Comparison of ENCODE assay signal across 20 mouse cellular contexts in the genomic region with DNA sequence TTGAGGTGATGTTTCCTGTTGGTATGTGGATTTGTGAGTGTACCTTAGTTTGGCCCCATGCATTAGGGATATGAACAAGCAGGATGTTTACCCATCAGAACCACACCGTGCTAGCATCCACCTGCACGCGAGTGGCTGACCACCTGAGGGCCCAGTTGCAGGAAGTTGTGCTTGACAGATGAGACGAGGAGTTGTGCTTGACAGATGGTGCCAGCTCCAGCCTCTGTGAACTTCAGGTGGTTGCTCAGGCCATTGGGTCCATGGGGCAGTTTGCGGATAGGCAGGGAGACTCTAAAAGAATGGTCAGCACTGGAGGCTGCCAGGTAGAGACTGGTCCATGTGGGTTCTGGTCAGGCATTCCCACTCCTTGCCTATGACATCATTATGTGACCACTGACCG. TPM values are rescaled to one million over a fixed set of nuclear protein-coding genes. Genes with fewer than 3 reads are reported as not detected.
DNase-seq lines count a peak whose midpoint lies in the region; ATAC-seq and TF ChIP-seq lines count a peak whose summit lies in the region.
"Had no signal": no experiment of that assay in that cellular context is flagged by ENCODE, and none has a peak within 500 bp of the region (broad histone marks: within the 10 kb centered on the region; RNA-seq: fewer than 3 reads in every experiment).

No protein-coding gene starts in this region.

- H3K9ac ChIP-seq in intestine, embryonic 14.5 days (ENCODE audit: low read length), result no peak overlapping the region
- H3K9ac ChIP-seq in intestine, embryonic 16.5 days (ENCODE audit: low read depth, low read length), result no peak overlapping the region
- 0 out of 2 replicates have a peak overlapping the region, but pooled peaks have one; percentile 25 for H3K9ac ChIP-seq in embryonic facial prominence, embryonic 14.5 days (ENCODE audit: low read depth, low read length)
- H3K9ac ChIP-seq: forebrain, postnatal 0 days; liver, postnatal 0 days; midbrain, embryonic 15.5 days had no signal

- no peaks in the 10 kb centered on the region for H3K27me3 ChIP-seq in intestine, embryonic 14.5 days (replicated peaks; ENCODE audit: control insufficient read depth, insufficient read depth, low read length)
- H3K27me3 ChIP-seq in intestine, embryonic 16.5 days (replicated peaks; ENCODE audit: control insufficient read depth, insufficient read depth, low read length), result no peaks in the 10 kb centered on the region
- H3K27me3 ChIP-seq in E14TG2a.4 (ENCODE audit: insufficient read depth, low read length), result no peaks in the 10 kb centered on the region
- H3K27me3 ChIP-seq in embryonic facial prominence, embryonic 14.5 days (replicated peaks; ENCODE audit: control insufficient read depth, insufficient read depth, low read length), result no peaks in the 10 kb centered on the region
- no peaks in the 10 kb centered on the region for H3K27me3 ChIP-seq in thymus, adult 2 months (ENCODE audit: control insufficient read depth, insufficient read depth, low read length)
- H3K27me3 ChIP-seq: megakaryocyte, embryonic 14.5 days; midbrain, embryonic 15.5 days had no signal

- 0 out of 2 replicates have a peak overlapping the region, but pooled peaks have one; percentile 6 for H3K4me3 ChIP-seq in intestine, embryonic 14.5 days (ENCODE audit: low read depth, low read length)
- H3K4me3 ChIP-seq in intestine, embryonic 16.5 days (ENCODE audit: low read length), result no peak overlapping the region
- H3K4me3 ChIP-seq in E14TG2a.4 (replicated peaks; ENCODE audit: low read length), result peak overlapping the region; percentile 49
- H3K4me3 ChIP-seq in embryonic facial prominence, embryonic 14.5 days (ENCODE audit: low read depth, low read length), result no peak overlapping the region
- no peak overlapping the region for H3K4me3 ChIP-seq in thymus, adult 2 months (ENCODE audit: control insufficient read depth, insufficient read depth, low read length)
- H3K4me3 ChIP-seq: midbrain, embryonic 15.5 days had no signal

- 52% methylated on average over 6 of the region's 6 CpGs for WGBS in intestine, embryonic 14.5 days
- 72% methylated on average over 6 of the region's 6 CpGs for WGBS in intestine, embryonic 16.5 days
- WGBS in embryonic facial prominence, embryonic 14.5 days, result 74% methylated on average over 6 of the region's 6 CpGs
- WGBS in thymus, adult 2 months, result 98% methylated on average over 6 of the region's 6 CpGs

- no peak overlapping the region for H3K27ac ChIP-seq in intestine, embryonic 14.5 days (ENCODE audit: low read depth)
- H3K27ac ChIP-seq in intestine, embryonic 16.5 days (ENCODE audit: low read length), result no peak overlapping the region
- no peak overlapping the region for H3K27ac ChIP-seq in embryonic facial prominence, embryonic 14.5 days (replicated peaks; ENCODE audit: low read depth, low read length)
- H3K27ac ChIP-seq in thymus, adult 2 months (ENCODE audit: control insufficient read depth, insufficient read depth, low read length), result no peak overlapping the region
- H3K27ac ChIP-seq: midbrain, embryonic 15.5 days had no signal

- peaks cover 20% of the 10 kb centered on the region for H3K4me1 ChIP-seq in intestine, embryonic 14.5 days (replicated peaks; ENCODE audit: control insufficient read depth, insufficient read depth, low read length)
- peaks cover 16% of the 10 kb centered on the region for H3K4me1 ChIP-seq in intestine, embryonic 16.5 days (ENCODE audit: control insufficient read depth, insufficient read depth, low read length)
- peaks cover 63% of the 10 kb centered on the region for H3K4me1 ChIP-seq in E14TG2a.4 (replicated peaks; ENCODE audit: low read depth, low read length)
- peaks cover 9% of the 10 kb centered on the region for H3K4me1 ChIP-seq in embryonic facial prominence, embryonic 14.5 days (ENCODE audit: control insufficient read depth, insufficient read depth, low read length)
- peaks cover 7% of the 10 kb centered on the region for H3K4me1 ChIP-seq in thymus, adult 2 months (replicated peaks; ENCODE audit: control insufficient read depth, insufficient read depth, low read length)

- no peak for ATAC-seq in intestine, embryonic 14.5 days (replicated peaks; ENCODE audit: low FRiP score, low TSS enrichment, low read depth)
- ATAC-seq in intestine, embryonic 16.5 days, result no peak
- ATAC-seq in embryonic facial prominence, embryonic 14.5 days (ENCODE audit: low read depth), result no peak
- ATAC-seq: forebrain, postnatal 0 days; liver, postnatal 0 days; midbrain, embryonic 15.5 days had no signal

- no peak for TF ChIP-seq POLR2A in thymus, adult 2 months (IDR thresholded peaks at IDR 0.05; ENCODE audit: control insufficient read depth, extremely low read depth, insufficient read depth, low read length, poor library complexity)

- peak; percentile 58 for DNase-seq in cerebellum, adult 9-11 months
- no peak for DNase-seq in cerebellum, adult 9-10 months
- DNase-seq in intestine, embryonic 14.5 days (ENCODE audit: low spot score), result no peak
- DNase-seq in embryonic facial prominence, embryonic 14.5 days (ENCODE audit: low spot score), result no peak
- no peak for DNase-seq in thymus, adult 2 months
- no peak for DNase-seq in layer of hippocampus, adult 11-12 months (ENCODE audit: low spot score)
- DNase-seq: adrenal gland, postnatal 25 days; cerebellum, adult 8-10 months; forebrain, postnatal 0 days; heart, adult 11 months; liver; liver, postnatal 0 days; lung, postnatal 14 days; right cerebral cortex, adult 18-20 months; spleen, adult 18-20 months; thymus, postnatal 25 days had no signal

- no peak for TF ChIP-seq CTCF in E14TG2a.4 (conservative IDR thresholded peaks at IDR 0.05; ENCODE audit: low read length)
- TF ChIP-seq CTCF in thymus, adult 2 months (IDR thresholded peaks at IDR 0.05; ENCODE audit: borderline replicate concordance, control insufficient read depth, extremely low read depth, insufficient read depth, low read length, poor library complexity), result no peak

- peak overlapping the region; percentile 34 for H3K4me2 ChIP-seq in intestine, embryonic 14.5 days (ENCODE audit: low read length)
- no peak overlapping the region for H3K4me2 ChIP-seq in intestine, embryonic 16.5 days (ENCODE audit: low read depth, low read length)
- H3K4me2 ChIP-seq in embryonic facial prominence, embryonic 14.5 days (ENCODE audit: low read depth, low read length), result no peak overlapping the region
- H3K4me2 ChIP-seq: midbrain, embryonic 15.5 days had no signal

- no peaks in the 10 kb centered on the region for H3K9me3 ChIP-seq in intestine, embryonic 14.5 days (ENCODE audit: control insufficient read depth, low read length)
- H3K9me3 ChIP-seq in intestine, embryonic 16.5 days (ENCODE audit: control insufficient read depth, low read length), result no peaks in the 10 kb centered on the region
- no peaks in the 10 kb centered on the region for H3K9me3 ChIP-seq in E14TG2a.4 (ENCODE audit: low read length)
- H3K9me3 ChIP-seq in embryonic facial prominence, embryonic 14.5 days (ENCODE audit: control insufficient read depth, low read length), result no peaks in the 10 kb centered on the region
- H3K9me3 ChIP-seq: megakaryocyte, embryonic 14.5 days; midbrain, embryonic 15.5 days had no signal

- H3K36me3 ChIP-seq in intestine, embryonic 14.5 days (ENCODE audit: control insufficient read depth, insufficient read depth, low read length), result no peaks in the 10 kb centered on the region
- H3K36me3 ChIP-seq in intestine, embryonic 16.5 days (ENCODE audit: control insufficient read depth, insufficient read depth, low read length), result no peaks in the 10 kb centered on the region
- H3K36me3 ChIP-seq in E14TG2a.4 (ENCODE audit: insufficient read depth, low read length), result peaks cover 79% of the 10 kb centered on the region
- H3K36me3 ChIP-seq in embryonic facial prominence, embryonic 14.5 days (ENCODE audit: control insufficient read depth, insufficient read depth, low read length), result no peaks in the 10 kb centered on the region
- H3K36me3 ChIP-seq in thymus, adult 2 months (ENCODE audit: control insufficient read depth, insufficient read depth, low read length), result peaks cover 62% of the 10 kb centered on the region
- H3K36me3 ChIP-seq: midbrain, embryonic 15.5 days had no signal

RNA-seq across cellular contexts. Expression of a gene that starts 26.4 kb away (rescaled TPM):
- polyA plus RNA-seq in intestine, embryonic 14.5 days (2014; fragmentation: Nextera tagmentation; extraction: Ambion mirVana), result 69.2 and 72.1 TPM in 2 replicates
- polyA plus RNA-seq in intestine, embryonic 16.5 days (2015; fragmentation: Nextera tagmentation; extraction: Ambion mirVana), result 59.0 and 59.6 TPM in 2 replicates
- polyA plus RNA-seq in embryonic facial prominence, embryonic 14.5 days (2014; fragmentation: Nextera tagmentation; extraction: Ambion mirVana), result 59.0 and 66.4 TPM in 2 replicates
- 55.6 and 61.7 TPM in 2 replicates for polyA plus RNA-seq in thymus, adult 2 months (2012; rRNA removed)

Comparison
In these comparisons a context has a peak if more than half of its experiments do, and no peak if none do; other contexts are left out.
1. H3K4me3 ChIP-seq: peak in intestine, embryonic 14.5 days (single experiment) and E14TG2a.4 (single experiment); none in intestine, embryonic 16.5 days (single experiment), embryonic facial prominence, embryonic 14.5 days (single experiment) and thymus, adult 2 months (single experiment).